Mouse (Mus musculus) lung, postnatal 0 days (tissue): Measurements from ENCODE around the gene Cox17.

ENCODE experiments used
- CTCF ChIP-seq: IDR thresholded peaks from 2 replicates; pipeline ENCODE4 v1.5.1; 2016; ENCODE audit warnings: antibody characterized with exemption, mild to moderate bottlenecking
- EP300 ChIP-seq: IDR thresholded peaks from 2 replicates; pipeline ENCODE4 v1.6.1; 2016; ENCODE audit warnings: antibody characterized with exemption, mild to moderate bottlenecking, control low read depth

- TF ChIP-seq EP300 (no peak), CTCF (no peak)
Measured at GRCm38 (mm10) chr16:38347588-38347987, 797 bp downstream of the Cox17 start.
